In the genomic region with DNA sequence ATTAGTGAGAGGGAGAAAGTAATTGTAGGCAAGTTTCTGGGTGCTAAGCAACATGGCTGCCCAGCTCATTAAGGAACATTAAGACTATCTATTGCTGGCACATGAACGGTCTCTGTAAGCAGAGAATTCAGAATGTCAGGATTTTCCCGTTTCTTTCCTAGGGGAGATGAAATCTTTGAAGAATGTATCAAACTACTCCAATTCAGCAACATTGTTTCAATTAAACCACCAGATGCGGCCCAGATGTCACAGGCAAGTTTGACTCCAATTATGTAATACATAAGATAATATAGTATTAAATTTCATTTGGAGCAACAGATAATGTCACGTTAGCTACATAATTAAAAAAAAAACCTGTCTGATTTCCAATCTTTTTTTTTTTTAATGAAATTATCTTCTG, we compare ENCODE assay signal across 23 mouse cellular contexts.
"Had no signal": no experiment of that assay in that cellular context is flagged by ENCODE, and none has a peak within 500 bp of the region (broad histone marks: within the 10 kb centered on the region; RNA-seq: fewer than 3 reads in every experiment).

No protein-coding gene starts in this region.

- H3K9me3 ChIP-seq: limb, embryonic 12.5 days; liver, embryonic 12.5 days; liver, embryonic 15.5 days; lung, embryonic 15.5 days; megakaryocyte, embryonic 14.5 days; midbrain, embryonic 10.5 days; midbrain, embryonic 13.5 days had no signal

- ATAC-seq: liver, embryonic 12.5 days; midbrain, embryonic 13.5 days had no signal

- H3K27ac ChIP-seq: layer of hippocampus, adult 2 months; left cerebral cortex, adult 2 months; limb, embryonic 12.5 days; liver, embryonic 12.5 days; liver, embryonic 15.5 days; lung, embryonic 15.5 days; midbrain, embryonic 10.5 days; stomach, postnatal 0 days had no signal

- H3K4me3 ChIP-seq: layer of hippocampus, adult 2 months; left cerebral cortex, adult 2 months; limb, embryonic 12.5 days; liver, embryonic 12.5 days; liver, embryonic 15.5 days; lung, embryonic 15.5 days; megakaryocyte, embryonic 14.5 days; midbrain, embryonic 10.5 days; midbrain, embryonic 13.5 days had no signal

- DNase-seq: kidney, postnatal 14 days; layer of hippocampus, adult 9-11 months; layer of hippocampus, postnatal 36 days; liver; lung, adult 18-20 months; lung, postnatal 10 days; lung, postnatal 36 days; right cerebral cortex, adult 18-20 months; right cerebral cortex, postnatal 14 days; right cerebral cortex, postnatal 4 days; thymus, adult 2 months; thymus, postnatal 14 days; thymus, postnatal 4 days had no signal

- H3K9ac ChIP-seq: limb, embryonic 12.5 days; liver, embryonic 12.5 days; liver, embryonic 15.5 days; lung, embryonic 15.5 days; midbrain, embryonic 13.5 days had no signal

- H3K4me1 ChIP-seq: megakaryocyte, embryonic 14.5 days had no signal

- H3K27me3 ChIP-seq: limb, embryonic 12.5 days; liver, embryonic 12.5 days; liver, embryonic 15.5 days; lung, embryonic 15.5 days; midbrain, embryonic 13.5 days had no signal

- H3K36me3 ChIP-seq: limb, embryonic 12.5 days; liver, embryonic 12.5 days; liver, embryonic 15.5 days; lung, embryonic 15.5 days; midbrain, embryonic 10.5 days; midbrain, embryonic 13.5 days had no signal

- H3K4me2 ChIP-seq: limb, embryonic 12.5 days; liver, embryonic 12.5 days; liver, embryonic 15.5 days; lung, embryonic 15.5 days; midbrain, embryonic 13.5 days had no signal
